Mouse (Mus musculus): ENCODE data around the gene Map4. TPM values are rescaled to one million over a fixed set of nuclear protein-coding genes. Genes with fewer than 3 reads are reported as not detected.
"Not testable (repeated sequence)": the region's sequence is repeated elsewhere in the genome, so short reads cannot be mapped to it uniquely, and the experiment has no call there.

Map4 gene
- total RNA-seq, 2 experiments from 2014 or later = 616 to 624 TPM

- no peak for DNase-seq (ENCODE audit: low spot score in 2 of 2)
Observed at GRCm38 (mm10) chr9:109917931-109918330, 13.3 kb upstream of the Map4 start.

GRCm38 (mm10) chr9:109929131-109929530, 2.1 kb upstream of the Map4 start:
- no peak for DNase-seq (ENCODE audit: low spot score in 2 of 2)

DNA sequence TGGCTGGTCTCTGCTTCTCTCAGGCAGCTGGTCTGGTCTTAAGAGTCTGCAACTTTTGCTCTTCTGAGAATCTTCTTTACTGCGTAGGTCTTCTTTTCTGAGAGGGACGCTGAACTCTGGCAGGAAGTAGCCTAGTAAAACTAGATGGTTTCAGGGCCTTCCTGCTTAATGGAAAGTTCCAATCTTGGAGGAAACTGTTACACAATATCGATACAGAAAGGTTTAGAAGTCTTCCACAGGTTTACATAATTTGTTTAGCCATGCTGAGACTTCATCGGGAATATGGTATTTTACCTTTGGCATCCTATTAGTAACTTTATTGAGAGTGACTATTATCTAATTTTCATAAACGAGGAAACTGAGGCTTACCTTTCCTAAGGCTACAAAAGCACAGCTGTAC, 1.2 kb upstream of the Map4 start:
- no peak for DNase-seq (ENCODE audit: low spot score in 2 of 2)

DNA sequence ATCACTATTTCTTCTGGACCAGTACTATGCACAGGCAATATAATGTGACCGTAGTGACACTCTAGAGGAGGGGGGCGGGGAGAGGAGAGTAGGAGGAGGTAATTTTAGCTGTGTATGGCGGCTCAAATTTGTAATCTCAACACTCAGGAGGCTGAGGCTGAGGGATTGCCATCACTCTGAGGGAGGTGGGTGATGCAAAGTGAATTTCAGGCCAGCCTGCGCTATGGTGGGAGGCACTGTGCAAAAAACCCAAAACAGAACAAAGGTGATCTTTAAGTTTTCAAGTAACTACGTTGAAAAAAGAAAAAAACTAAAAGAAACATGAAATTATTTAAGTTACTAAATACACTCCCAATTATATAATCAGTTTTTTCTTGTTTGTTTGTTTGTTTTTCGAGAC, 508 bp upstream of the Map4 start:
- DNase-seq (ENCODE audit: low spot score in 2 of 2) = no peak

DNA sequence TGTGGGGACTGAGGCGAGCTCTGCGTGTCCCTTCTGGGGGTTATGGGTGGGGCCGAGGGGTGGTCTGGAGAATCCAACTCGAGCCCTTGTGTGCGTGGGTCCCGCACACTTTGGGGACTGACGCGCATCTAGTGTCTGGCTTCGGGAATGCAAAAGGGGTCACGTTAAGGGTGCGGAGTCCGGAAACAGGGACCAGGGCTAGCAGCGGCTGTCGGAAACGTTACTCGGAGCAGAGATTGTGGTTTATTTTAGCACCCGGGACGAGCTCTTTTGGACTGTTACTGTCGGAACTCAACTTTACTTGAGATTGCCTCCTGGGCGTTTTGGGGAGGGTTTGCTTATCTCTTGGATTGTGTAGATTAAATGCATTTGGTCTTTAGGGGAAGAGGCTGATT, 1.1 kb downstream of the Map4 start:
- DNase-seq (ENCODE audit: low spot score in 2 of 2) = peak in 1 of 2 experiments; percentile 39

GRCm38 (mm10) chr9:109932756-109933375, 1.6 kb downstream of the Map4 start:
- peak; percentile 43 to 53 for DNase-seq (ENCODE audit: low spot score in 2 of 2)

DNA sequence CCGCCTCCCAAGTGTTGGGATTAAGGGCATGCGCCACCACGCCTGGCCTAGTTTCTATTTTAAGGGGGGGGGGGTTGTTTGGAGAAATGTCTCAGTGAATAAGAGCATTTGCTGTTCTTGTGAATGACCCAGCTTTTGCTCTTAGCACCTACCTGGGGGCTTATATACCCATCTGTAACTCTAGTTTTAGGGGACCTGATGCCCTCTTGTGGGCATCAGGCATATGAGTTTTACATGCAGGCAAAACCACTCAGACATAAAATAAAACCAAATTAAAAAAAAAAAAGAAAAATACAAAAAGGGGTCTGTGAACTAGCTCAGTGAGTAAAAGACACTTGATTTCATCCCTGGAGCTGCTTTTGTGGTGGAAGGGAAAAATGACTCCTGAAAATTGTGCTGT, 8.1 kb downstream of the Map4 start:
- no peak for DNase-seq (ENCODE audit: low spot score in 2 of 2)

DNA sequence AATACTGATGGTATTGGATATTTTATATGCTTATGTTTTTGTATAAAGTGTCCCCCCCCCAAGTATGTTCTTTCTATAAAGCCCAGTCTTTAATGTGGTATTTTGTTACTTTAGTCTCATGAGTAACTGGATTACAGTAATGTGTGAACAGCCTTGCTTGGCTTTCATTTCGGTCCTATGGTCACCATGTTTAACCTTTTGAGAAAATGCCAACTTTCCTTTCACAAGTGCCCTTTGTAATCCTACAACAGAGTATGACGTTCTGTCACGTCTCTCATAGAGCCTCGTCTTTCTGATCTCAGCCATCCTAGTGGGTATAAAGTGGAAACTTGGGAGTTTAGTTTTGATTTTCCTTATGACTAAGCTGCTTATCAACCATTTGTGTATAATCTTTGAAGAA, 11.5 kb downstream of the Map4 start:
- DNase-seq (ENCODE audit: low spot score in 2 of 2) = no peak

GRCm38 (mm10) chr9:109944712-109945111, 13.5 kb downstream of the Map4 start:
- DNase-seq (ENCODE audit: low spot score in 2 of 2) = no peak

GRCm38 (mm10) chr9:109948546-109948945, 17.3 kb downstream of the Map4 start:
- no peak for DNase-seq (ENCODE audit: low spot score in 2 of 2)

GRCm38 (mm10) chr9:109949801-109950200, 18.5 kb downstream of the Map4 start:
- DNase-seq (ENCODE audit: low spot score in 2 of 2) = no peak

DNA sequence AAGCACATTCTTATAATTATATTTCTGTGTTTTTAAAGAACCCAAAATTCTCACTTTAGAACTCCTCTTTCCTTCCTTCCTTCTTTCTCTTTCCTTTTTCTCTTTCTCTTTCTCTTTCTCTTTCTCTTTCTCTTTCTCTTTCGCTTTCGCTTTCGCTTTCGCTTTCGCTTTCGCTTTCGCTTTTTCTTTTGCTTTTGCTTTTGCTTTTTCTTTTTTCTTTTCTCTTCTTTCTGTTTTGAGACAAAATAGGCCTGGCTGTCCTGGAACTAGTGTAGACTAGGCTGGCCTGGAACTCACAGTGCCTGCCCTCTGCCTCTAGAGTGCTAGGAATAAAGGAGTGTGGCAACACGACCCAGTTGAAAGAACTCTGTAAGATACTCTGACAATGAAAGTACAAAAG, 22.3 kb downstream of the Map4 start:
- DNase-seq (ENCODE audit: low spot score in 2 of 2) = no peak

DNA sequence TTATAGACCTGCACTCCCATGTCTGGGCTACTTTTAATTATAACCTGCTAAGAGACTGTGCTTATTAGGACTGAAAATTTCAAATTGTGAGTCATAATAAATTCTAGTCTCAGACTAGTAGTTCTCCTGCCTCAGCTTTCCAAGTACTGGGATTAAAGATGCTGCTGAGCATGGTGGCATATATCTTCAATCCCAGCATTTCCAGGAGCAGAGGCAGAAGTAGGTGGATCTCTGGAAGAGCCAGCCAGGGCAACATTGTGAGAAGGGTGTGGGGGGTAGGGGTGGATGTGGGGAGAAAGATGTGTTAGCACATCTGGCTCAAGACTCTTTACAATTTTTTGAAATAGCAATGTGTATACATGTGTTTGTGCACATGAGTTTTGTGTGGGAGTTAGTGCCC, 23.4 kb downstream of the Map4 start:
- no peak for DNase-seq (ENCODE audit: low spot score in 2 of 2)

DNA sequence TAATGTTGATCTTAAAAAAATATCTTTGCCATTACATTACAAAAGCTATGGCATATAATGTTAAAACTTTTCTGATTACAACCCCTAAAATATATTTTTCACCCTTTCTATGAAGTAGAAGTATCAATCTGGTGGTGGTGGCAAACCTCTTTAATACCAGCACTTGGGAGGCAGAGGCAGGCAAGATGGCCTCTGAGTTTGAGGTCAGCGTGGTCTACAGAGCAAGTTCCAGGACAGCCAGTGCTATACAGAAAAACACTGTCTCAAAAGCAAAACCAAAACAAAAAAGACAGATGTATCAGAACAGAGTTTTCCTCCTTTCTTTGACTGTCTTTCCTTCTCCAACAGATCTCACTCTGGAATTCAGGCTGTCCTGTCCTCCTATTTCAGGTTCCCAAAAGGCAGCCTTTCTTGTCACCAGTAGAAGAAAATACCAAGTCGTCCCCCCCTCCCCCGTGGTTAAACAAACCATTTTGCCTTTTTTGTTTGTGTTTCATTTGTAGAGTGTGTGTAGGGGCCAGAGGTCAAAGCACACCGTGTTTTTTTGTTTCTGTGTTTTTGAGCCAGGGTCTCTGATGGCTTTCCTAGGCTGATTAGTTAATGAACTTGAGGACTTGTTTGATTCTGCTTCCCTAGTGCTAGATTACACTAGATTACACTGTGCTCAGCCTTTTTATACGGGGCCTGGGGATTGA, 28.3 kb downstream of the Map4 start:
- DNase-seq (ENCODE audit: low spot score in 2 of 2) = no peak

DNA sequence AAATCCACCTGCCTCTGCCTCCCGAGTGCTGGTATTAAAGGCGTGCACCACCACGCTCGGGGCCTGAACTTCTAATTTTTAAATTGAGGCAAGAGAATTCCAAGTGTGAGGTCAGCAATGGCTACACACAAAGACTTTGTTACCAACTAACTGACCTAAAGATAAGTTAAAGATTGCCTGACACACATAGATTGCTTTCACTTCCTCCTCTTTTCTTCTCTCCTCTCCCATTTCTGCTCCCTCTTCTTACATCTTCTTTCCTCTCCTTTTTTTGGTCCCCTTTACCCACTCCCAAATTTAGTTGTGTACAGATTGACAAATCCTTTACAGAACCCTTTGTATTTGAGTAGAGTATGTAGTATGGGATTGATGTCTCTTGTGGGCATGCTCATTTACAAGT, 29.3 kb downstream of the Map4 start:
- DNase-seq (ENCODE audit: low spot score in 2 of 2) = no peak

DNA sequence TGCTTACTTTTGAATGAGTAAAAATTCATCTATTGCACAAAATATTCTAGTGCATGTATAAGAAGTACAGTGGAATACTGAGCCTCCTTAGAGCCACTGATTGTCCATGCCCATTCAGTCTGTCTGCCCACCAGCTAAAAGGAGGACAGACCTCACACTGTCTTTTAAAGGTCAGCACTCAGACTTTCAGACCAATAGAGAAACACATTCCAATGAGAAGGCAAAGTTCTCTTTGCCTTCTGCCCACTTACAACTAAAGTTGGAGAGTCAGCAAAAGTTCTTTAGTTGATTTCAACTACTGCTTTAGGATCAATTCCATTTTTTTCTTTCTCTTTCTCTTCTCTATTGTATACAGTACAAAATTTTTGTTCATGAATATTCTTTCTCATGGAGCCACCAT, 33.5 kb downstream of the Map4 start:
- no peak for DNase-seq (ENCODE audit: low spot score in 2 of 2)

DNA sequence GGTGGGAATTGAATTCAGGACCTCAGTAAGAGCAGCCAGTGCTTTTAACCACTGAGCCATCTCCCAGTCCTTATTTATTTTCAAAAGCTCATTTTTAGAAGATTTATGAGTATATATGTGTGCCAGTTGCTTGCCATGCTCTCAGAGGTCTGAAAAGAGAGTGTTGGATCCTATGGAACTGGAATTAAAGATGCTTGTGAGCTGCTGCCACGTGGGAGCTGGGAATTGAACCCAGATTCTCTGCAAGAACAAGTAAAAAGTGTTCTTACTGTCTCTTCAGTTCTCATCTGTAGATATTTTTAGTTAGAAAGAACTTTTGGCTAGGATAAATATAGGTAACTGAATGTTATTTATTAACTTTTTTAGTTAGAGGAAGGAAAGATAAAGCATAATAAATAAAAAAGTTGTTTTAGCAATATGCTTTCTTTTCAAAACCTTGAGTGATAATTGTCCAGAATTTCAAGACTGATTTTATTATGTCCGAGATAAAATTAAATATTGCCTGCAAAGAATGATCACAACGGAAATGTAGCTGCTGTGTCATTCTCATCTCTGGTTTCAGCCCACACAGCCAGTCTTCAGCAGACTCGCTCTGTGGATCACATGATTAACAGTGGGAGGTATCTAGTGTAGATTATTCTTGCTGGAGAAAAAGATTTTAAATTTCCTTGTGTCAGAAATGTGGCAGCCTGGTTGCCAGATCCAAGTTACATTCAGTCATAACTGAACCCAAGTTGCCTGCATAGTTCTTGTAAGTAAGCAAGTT, 37.3 kb downstream of the Map4 start:
- no peak for DNase-seq (ENCODE audit: low spot score in 2 of 2)

DNA sequence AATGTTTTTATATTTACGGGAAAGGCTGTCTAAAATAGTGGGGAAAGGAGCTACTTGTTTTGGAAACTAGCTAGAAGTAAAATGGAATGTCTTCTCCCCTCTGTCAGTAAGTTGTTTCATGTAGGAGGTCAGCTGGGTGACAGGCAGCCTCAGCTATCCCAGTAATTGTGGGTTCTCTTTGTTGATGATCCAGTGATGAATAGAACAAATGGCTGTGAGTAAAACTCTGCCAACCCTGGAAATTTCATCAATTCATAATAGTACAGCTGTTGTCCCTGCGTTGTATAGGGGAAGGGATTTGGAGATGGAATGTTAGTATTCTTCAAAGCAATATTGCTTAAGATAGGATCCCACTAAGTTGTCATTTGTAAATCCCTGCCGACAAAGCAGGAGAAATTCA, 37.9 kb downstream of the Map4 start:
- no peak for DNase-seq (ENCODE audit: low spot score in 2 of 2)

DNA sequence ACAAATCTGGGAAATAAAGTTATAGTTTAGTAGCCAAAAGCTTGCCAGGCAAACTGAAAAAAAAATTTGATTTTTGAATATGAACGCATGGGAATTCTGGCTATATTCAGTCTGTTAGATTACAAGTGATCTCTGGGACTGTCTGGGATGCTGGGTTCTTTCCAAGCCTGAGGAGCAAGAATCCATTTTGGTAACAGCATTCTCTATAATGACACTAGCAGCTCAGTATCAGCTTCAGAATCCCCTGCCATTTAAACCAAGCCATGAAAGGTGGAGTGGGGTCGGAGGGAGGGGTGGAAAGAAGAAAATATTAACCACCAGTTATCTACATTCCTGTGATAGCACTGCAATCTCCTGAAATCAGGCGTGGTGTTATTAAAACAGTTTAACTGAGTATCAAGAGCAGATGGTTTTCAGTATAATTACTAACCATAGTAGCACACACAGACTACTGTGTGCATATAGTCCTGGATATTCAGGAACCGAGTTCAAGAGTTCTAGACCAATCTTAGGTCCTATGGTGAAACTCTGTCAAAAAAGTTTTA, 38.6 kb downstream of the Map4 start:
- DNase-seq (ENCODE audit: low spot score in 2 of 2) = no peak

DNA sequence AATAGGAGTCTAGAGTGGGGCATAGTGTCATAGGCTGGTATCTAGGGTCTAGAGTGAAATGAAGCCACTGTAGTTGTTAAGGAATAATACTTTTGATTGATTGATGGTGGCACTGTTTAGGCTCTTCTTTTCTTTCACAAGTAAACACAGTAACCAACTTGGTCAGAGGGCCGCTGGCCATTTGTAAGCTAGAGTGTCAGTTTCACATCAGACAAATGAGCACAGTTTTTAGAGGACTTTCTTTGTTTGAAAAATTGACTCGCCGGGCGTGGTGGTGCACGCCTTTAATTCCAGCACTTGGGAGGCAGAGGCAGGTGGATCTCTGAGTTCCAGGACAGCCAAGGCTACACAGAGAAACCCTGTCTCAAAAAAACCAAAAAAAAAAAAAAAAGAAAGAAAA, 40.5 kb downstream of the Map4 start:
- DNase-seq (ENCODE audit: low spot score in 2 of 2) = not testable (repeated sequence)

DNA sequence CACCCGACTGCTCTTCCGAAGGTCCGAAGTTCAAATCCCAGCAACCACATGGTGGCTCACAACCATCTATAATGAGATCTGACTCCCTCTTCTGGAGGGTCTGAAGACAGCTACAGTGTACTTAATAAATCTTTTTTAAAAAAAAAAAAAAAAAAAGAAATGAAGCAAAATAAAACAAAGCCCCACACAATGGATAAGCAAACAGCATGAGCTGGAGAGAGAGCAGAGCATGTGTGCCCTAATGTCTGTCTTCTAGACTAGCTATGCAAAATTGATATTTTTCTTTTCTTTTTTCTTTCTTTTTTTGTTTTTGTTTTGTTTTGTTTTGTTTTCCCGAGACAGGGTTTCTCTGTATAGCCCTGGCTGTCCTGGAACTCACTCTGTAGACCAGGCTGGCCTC, 49.0 kb downstream of the Map4 start:
- not testable (repeated sequence) for DNase-seq (ENCODE audit: low spot score in 2 of 2)

GRCm38 (mm10) chr9:109985416-109985815, 54.2 kb downstream of the Map4 start:
- DNase-seq (ENCODE audit: low spot score in 2 of 2) = peak; percentile 67 to 76

All from layer of hippocampus, postnatal 10 days (tissue).